Mouse (Mus musculus): ENCODE data around the gene Prkd3. TPM values are rescaled to one million over a fixed set of nuclear protein-coding genes. Genes with fewer than 3 reads are reported as not detected.
A peak's percentile ranks its signal among the peaks of the same experiment; 100 is the strongest.

The Prkd3 gene
- total RNA-seq, 2 experiments from 2014 or later: 9.3 to 10.0 TPM

- DNase-seq (ENCODE audit: low spot score in 2 of 2): no peak
These were observed 81.7 kb downstream of the Prkd3 start for GRCm38 (mm10) chr17:78938927-78939326.

GRCm38 (mm10) chr17:78937229-78937853 is 83.3 kb downstream of the Prkd3 start:
- peak in 1 of 2 experiments; percentile 4 for DNase-seq (ENCODE audit: low spot score in 2 of 2)

- peak; percentile 97 to 98 for DNase-seq (ENCODE audit: low spot score in 2 of 2)
These were observed 84.0 kb downstream of the Prkd3 start, which contains the start of the genes Cebpz and Ndufaf7 for GRCm38 (mm10) chr17:78936466-78937228. Gene Cebpz (minus strand): TSS chr17:78937066. Gene Ndufaf7 (plus strand): TSS chr17:78937136.

- no peak for DNase-seq (ENCODE audit: low spot score in 2 of 2)
These were observed 84.8 kb downstream of the Prkd3 start for GRCm38 (mm10) chr17:78935857-78936256.

GRCm38 (mm10) chr17:78917696-78918095 is 102.9 kb downstream of the Prkd3 start:
- no peak for DNase-seq (ENCODE audit: low spot score in 2 of 2)

GRCm38 (mm10) chr17:78916899-78917298 is 103.7 kb downstream of the Prkd3 start:
- no peak for DNase-seq (ENCODE audit: low spot score in 2 of 2)

GRCm38 (mm10) chr17:78916369-78916813 is 104.2 kb downstream of the Prkd3 start, which contains the start of gene Cebpzos:
Gene Cebpzos (plus strand): TSS chr17:78916500.
- peak; percentile 84 to 87 for DNase-seq (ENCODE audit: low spot score in 2 of 2)

GRCm38 (mm10) chr17:78915772-78916171 is 104.8 kb downstream of the Prkd3 start:
- DNase-seq (ENCODE audit: low spot score in 2 of 2): no peak

- no peak for DNase-seq (ENCODE audit: low spot score in 2 of 2)
These were observed 106.7 kb downstream of the Prkd3 start for GRCm38 (mm10) chr17:78913921-78914320.

- DNase-seq (ENCODE audit: low spot score in 2 of 2): no peak
These were observed 107.7 kb downstream of the Prkd3 start for GRCm38 (mm10) chr17:78912861-78913281.

GRCm38 (mm10) chr17:78909374-78909773 is 111.2 kb downstream of the Prkd3 start:
- DNase-seq (ENCODE audit: low spot score in 2 of 2): no peak

GRCm38 (mm10) chr17:78906892-78907291 is 113.7 kb downstream of the Prkd3 start, which contains the start of gene Sult6b1:
Gene Sult6b1 (minus strand): TSS chr17:78906992.
- no peak for DNase-seq (ENCODE audit: low spot score in 2 of 2)

GRCm38 (mm10) chr17:78903158-78903557 is 117.5 kb downstream of the Prkd3 start:
- no peak for DNase-seq (ENCODE audit: low spot score in 2 of 2)

Other genes with a start within 250 kb of the Prkd3 start
- 10 to 100 TPM; 49.5 to 53.4 TPM for gene Heatr5b, start 185.5 kb downstream of the Prkd3 start, total RNA-seq (2021)
- 10 to 100 TPM; 37.4 to 44.6 TPM for gene Gpatch11, start 185.2 kb downstream of the Prkd3 start, total RNA-seq (2021)
- gene Eif2ak2, start 138.2 kb downstream of the Prkd3 start, total RNA-seq (2021): 1 to 10 TPM; 4.3 to 5.0 TPM
- gene Sult6b1, start 113.8 kb downstream of the Prkd3 start, total RNA-seq (2021): not detected
- gene Cebpzos, start 104.3 kb downstream of the Prkd3 start, total RNA-seq (2021): 10 to 100 TPM; 24.0 to 29.4 TPM
- gene Cebpz, start 83.8 kb downstream of the Prkd3 start, total RNA-seq (2021): 10 to 100 TPM; 36.2 to 36.3 TPM
- gene Ndufaf7, start 83.7 kb downstream of the Prkd3 start, total RNA-seq (2021): 10 to 100 TPM; 62.9 to 67.4 TPM
- 10 to 100 TPM in 1 of 2 experiments, 1 to 10 TPM in 1; 8.3 to 10.3 TPM for gene Qpct, start 31.1 kb upstream of the Prkd3 start, total RNA-seq (2021)

Measured in left cerebral cortex, adult 18-20 months (tissue).